Mouse (Mus musculus) retina, embryonic 14.5 days (tissue): ENCODE measurements around the gene Alyref.
A peak's percentile ranks its signal among the peaks of the same experiment; 100 is the strongest.
"Not testable (repeated sequence)": the region's sequence is repeated elsewhere in the genome, so short reads cannot be mapped to it uniquely, and the experiment has no call there.

Experiments used
- DNase-seq: peaks from one replicate; pipeline ENCODE4 v3.0.0-alpha.2; 2015; ENCODE audit warnings: low spot score

Alyref gene

DNA sequence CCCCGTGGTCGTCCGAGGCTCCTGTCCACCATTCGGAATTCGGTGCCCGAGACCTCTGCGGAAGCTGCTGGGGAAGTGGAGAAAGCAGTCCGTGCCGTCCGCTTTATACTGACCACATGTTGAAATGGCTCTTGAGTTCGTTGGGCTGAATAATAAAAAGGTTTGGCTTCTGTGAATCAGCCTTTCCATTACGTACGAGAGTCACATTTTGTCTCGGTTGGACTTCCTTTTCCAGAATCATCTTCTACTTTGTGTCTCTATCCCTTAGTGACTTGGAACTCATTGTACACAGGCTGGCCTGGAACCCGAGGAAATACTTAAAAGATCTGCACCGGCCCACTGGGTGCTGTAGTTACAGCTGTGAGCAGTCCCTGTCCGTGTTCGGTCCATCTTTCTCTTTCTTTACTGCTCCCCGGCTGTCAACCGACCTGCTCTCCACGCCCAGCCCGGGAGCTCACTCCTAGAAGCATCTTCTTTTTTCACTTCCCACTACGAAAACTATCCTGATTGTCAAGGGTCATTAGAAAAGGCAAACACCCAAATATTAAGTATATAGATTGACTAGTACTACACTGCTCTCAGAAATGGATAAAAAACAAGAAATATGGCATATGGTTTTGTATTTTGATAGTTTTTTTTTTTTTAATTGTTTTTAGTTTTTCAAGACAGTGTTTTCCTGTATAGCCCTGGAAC, 24.4 kb downstream of the Alyref start:
- DNase-seq = no peak

DNA sequence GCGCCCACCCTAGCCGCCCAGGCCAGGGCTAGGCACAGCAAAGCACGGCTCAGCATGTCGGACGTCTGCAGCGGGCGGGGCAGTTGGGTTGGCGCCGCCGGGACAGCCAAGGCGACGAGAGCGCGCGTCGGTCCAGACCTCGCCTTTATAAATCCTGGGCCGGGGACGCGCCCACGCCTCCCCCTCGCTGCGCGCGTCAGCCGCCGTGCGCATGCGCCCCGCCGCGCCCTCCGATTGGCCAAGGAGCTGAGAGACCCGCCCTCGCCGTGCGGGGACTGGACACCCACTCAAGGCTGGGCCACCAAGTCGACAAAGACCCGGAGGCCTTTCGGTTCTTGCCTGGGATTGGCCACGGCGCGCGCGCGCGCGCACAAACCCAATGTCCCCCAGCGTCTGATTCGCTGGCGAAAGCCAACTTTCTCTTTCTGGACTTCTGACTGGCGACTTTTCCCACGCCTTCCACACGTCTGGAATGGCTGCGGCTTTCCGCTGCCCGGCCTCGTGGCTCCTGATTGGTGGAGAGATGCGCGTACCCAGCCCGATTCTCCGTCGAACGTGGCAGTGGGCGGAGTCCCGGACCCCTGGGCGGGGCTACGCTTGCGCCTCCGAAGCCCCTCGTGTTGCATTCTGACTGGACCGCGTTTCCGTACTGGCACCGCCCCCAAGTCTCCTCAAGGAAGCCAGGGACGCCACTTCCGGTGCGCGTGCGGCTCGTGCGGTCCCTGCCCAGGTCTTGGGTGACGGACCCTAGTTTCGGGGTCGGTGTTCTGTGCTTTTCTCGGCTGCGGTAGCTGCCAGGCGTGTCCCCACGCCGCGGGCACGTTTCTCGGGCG, 25.2 kb downstream of the Alyref start, which contains the start of gene P4hb:
Gene P4hb, minus strand, starts transcription at position 502 of the 833 bp plus-strand sequence.
- peak; percentile 100 for DNase-seq

DNA sequence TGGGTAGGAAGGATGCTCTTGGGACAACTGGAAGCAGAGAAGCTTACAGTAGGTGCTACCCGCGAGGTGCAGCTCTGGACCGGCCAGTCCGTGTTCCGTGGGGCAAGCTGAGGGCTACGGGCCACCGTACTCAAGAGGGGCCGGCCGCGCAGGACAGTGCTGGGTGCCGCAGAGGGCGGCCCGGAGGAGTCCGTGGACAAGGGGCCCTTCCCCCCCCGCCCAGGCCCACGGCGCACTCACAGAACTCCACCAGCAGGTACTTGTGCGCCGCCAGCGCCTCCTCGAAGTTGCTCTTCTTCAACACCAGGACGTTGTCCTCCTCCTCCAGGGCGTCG, 25.8 kb downstream of the Alyref start:
- no peak for DNase-seq

DNA sequence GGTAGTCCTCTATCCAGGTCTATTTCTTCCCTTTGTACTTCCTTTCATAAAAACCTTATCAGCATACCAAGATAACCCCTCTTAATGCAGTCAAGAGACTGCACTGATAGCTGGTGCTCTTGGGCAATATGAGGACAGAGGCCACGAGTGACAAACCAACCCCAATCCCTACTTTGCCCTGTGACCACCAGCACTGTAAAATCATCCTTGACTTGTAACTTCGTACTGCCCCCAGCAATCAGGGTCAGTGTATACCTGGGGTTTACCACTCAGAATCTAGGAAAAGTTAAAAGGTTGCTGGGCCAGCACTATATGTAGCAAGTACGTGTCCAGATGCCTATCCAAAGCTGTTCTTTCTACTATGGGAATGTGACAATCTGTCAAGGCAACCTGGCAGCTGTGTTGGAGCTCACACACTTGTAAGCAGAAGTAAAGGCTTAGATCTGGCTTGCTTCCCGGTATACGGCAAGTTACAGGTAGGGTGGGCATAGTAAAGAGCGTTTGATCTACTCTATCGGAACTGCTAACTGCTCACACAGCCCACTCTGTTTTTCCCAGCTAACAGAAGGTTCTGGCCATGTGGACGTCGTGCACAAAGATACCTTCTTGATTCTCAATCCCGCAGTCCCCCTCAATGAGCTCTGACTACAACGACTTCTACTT, 26.3 kb downstream of the Alyref start:
- peak; percentile 13 for DNase-seq

DNA sequence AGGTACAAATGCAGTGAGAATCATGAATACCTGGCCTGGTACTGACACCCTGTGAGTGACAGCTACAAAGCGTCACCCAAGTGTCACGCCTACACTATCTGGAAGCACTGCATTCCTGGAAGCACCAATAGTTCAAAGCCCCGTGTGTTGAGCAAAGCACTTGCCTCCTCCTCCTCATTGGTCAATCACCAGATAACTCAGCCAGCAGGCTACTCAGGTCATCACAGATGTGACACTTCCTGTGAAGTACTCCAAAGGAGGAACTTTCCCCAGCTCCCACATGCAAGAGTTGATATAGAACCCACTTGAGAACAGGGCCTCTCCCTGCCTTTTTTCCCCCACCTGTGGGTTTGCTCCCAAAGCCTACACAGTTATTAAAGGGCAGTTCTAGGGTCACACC, 27.0 kb downstream of the Alyref start:
- DNase-seq = no peak

DNA sequence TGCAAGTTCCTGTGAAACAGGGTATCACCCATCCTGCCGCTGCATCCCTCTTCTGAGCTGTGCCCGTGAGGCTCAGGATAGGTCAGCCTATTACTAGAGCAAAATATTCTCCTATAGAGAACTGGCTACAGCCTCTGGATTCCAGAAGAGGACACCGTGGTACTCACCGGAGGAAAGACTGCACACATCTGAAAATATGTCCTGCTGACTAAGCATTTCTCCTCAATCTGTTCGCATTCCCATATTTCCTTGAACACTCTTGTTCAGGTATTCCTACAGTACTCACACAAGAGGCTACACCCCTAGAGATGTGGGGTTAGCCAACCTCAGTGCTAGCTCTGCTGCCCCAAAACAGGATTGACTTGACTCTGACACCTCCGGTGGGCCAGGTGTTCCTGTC, 29.8 kb downstream of the Alyref start:
- DNase-seq = no peak

DNA sequence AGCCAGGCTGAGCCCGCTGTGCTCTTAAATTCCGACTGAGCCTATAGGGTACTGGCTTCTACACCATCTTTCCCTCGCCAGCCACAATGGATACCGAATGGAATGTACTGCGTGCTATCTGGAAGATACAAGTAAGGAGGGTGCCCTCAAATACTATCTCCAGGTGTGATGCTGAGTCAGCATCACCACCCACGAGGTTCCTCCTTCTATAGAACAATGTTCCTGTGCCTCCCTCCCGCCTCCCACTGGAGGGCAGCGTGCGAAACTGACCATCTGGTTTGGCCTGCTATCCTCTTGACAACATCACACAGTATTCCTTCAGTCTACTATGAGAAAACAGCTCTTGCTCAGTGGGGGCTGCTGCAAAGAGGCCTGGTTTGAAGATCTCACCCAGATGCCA, 33.1 kb downstream of the Alyref start:
- no peak for DNase-seq

DNA sequence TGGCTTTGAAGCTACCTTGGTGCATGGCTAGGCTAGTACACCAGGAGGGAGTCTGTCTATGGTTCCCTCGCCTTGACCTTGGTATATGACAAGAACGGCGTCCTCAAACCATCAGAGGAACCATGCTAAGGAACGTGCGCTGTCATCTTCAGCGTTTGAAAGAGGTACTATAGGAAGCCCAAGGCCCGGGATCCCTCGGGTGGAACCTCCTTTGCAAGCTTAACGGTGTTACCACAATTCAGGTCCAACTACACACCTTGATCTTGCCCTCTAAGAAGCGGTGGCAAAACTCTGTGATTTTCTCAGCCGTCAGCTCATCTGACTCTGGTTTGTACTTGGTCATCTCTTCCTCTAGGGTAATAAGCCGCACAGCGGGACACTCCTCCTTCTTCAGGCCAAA, 35.2 kb downstream of the Alyref start:
- no peak for DNase-seq

DNA sequence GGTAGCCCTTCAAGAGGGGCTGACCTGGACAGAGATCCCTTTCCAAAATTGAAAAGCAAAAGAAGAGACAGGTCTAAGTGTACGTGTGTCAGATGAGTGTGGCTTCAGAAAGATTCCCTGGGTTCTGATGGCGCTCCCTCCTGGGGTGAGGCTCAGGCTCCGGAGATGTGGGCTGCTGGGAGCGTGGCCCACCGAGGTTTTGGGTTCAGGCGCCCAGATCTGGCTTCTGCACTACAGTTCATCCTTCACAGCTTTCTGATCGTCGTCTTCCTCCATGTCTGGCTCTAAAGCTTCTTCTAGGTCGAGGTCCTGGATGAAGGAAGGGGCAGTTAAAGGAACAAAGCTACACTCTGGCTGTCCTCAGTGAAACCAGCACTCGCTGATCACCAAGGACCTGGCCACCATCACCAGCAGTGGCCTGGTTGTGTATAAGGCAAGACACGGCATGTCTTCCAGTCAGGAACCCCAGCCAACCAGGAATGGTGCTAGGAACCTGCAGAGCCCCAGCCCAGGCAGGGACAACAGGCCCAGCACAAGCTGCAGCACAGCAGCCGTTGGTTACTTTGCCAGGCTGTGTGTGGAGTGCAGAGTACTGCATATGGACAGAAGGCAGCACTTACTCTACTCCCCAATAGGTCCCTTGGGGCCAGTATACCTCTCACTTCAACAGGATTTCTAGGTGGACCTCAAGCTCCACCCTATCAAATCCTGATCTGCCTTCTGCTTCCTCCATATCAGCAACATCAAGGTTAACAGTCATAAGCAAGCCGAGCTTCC, 37.0 kb downstream of the Alyref start:
- DNase-seq = no peak

DNA sequence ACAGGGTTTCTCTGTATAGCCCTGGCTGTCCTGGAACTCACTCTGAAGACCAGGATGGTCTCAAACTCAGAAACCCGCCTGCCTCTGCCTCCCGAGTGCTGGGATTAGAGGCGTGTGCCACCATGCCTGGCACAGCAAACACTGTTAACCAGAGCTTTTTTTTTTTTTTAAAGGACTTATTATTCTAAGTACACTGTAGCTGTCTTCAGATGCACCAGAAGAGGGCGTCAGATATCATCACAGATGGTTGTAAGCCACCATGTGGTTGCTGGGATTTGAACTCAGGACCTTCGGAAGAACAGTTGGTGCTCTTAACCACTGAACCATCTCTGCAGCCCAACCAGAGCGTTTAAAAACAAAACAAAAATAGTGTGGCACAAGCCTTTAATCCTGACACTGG, 39.3 kb downstream of the Alyref start:
- DNase-seq = not testable (repeated sequence)

DNA sequence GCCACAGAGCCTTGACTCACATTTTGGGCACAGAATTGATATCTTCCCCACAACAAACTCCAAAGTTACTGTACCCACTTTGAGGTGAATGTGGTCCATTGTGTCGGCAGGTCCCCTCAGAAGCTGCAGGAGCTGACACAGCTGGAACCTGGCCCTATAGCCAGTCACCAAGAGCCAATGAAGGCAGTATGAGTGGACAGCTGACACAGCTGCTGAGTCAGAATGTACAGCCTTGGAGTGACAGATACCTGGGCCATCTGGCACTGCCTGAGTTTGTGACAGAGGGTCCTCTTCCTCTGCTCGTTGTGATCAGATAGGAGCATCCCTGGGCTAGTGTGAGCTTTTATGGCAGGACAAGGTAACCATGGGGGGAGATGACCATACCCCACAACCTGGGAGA, 42.9 kb downstream of the Alyref start:
- no peak for DNase-seq

DNA sequence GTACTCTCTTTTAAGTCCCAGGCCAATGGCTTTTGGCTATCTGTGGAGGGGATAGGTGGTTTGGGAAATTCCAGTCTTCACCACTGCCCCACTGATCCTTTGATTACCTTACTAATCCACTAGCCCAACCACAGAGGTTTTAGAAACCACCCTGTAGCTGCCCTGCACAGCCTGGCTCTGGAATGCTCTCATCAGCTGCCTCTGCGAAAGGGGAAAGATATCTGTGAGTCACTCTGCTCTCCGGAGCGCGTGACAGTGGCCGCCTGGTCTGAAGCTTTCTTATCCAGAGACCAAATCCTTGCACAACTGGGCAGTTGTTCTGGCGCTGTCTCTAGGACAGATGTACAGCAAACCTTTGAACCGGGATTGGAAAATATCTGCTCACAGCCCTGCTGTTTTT, 43.3 kb downstream of the Alyref start:
- DNase-seq = no peak

DNA sequence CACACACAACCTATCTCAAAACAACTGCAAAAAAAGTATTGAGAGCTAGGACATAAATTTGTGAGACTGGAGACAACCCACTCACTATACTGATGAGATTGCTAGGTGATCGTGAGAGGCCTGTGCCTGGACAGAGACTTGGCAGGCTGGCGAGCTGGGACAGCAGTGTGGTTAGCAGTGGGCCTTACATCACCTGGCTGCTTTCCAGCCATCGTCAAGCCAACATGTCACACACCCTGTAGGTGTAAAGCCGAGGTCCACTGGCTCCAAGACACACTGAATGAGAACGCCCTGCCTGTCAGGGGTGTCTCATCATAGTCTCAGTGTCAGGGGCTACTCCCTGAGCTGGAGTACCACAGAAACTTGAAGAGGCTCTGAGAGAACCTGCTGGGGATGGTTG, 45.4 kb downstream of the Alyref start:
- DNase-seq = no peak

DNA sequence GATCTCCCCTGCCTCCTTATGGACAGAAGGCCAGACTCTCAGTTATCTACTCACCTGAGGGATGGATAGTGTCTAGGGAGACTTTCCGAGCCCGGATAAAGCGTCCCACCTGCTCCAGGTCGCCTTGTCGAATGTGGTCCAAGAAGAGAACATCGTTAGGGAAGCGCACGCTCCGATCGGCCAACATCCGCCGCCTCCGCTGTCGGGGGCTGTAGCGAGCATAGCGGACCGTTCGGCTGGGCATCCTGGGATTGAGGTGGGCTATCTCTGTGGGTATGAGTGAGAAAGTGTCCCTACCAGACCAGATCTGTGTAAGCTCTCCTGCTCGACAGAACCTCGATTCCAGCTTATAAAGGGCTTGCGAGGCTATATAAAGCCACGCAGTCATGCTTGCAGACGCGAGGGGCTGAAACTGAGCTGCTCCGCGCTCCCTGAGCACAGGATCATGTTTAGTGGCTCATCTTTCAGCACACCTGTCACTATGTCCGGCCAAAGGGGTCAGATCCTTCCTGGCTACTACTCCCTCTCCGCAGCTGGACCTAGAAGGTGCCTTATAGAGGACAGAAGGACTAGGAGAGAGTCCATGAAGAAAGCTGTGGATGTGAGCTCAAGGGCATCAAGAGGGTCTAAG, 47.2 kb downstream of the Alyref start, which contains the start of gene Ppp1r27:
Gene Ppp1r27, minus strand, starts transcription at position 323 of the 631 bp plus-strand sequence.
- DNase-seq = no peak

DNA sequence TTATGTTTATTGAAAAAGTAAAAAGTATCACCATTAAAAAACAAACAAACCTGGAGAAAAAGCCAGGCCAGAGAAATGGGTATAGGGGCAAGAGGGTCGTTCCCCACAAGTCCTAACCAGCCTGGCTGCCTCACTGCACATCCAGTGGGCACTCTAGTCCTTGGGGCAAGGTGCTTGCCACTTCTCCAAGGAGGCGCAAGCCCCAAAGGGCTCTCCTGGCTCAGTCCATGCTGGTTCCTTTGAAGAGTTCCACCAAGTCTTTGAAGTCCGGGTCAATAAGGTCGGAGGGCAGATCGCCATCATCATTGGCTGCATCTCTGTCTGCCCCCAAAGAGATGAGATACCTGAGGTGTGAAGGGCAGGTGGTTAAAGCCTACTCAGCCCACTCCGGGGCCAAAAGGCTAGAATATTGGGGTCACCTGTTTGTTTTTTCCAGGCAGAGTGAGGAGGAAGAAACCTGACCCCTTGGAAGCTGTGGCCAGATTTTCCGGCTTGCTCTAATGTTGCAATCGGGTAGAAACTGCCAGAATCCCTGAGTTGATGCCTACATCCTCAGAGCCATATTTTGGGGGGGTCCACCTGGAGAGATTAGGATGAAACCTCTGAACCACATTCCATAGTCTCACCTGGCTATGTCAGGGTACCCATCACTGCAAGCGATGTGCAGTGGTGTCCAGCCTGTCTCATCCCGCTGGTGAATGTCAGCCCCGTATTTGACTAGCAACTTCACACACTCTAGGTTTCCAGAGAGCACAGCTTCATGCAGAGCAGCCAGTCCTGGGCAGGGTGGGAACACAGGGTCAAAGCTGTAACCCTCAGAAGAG, 48.0 kb downstream of the Alyref start:
- DNase-seq = no peak

DNA sequence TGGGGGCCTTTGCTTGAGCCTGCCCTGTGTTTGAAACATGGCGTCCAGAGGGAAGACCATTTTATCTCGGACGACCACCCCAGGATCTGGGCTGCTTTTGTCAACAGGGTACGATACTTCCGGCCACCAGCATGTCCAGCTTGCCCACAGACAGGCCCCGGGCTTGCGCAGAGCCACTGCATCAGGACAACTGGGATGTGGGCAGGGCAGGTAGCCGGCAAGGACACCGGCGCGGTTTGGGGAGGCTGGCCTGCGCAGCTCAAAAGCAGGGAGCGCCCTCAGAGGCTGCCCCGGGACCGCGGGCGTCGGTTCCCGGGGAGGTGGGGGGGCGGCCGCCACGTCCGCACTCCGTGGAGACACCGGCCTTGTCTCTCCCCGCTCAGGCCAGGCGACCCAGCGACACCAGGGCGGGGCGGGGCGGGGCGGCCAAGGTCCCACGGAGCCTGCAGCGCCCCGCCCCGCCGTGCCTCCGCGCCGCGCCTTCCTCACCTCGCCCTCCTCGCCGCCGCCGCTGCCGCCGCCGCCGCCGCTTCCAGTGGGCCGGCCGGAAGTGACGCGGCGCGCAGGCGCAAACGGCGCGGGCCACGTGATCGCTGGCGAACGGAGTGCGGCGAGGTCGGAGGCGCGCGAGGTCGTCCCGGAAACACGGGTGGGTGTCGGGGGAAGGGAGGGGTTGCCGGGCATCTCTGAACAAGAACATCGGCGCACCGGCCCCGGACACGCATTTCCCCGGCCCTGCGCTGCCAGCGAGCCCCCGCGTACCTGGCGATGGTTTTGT, 48.8 kb downstream of the Alyref start, which contains the start of gene Mcrip1:
Gene Mcrip1, minus strand, starts transcription at position 560 of the 778 bp plus-strand sequence.
- DNase-seq = peak; percentile 93

DNA sequence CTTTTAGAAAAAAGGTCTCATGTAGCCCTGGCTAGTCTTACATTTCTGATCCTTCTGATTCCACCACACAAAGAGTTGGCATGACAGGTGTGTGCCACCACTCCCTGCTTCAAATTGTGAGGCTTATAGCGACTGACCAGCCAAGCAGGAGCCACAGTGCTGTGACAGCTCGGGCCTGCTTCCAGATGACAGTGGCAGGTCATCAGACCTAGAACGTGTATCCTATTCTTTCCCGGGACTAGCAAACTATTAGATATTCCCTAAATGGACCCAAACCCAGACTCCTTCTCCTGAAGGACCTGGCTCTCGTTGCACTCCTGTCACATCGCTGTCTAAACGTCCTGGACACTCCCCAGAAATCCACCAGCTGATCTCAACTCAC, 49.4 kb downstream of the Alyref start:
- no peak for DNase-seq

DNA sequence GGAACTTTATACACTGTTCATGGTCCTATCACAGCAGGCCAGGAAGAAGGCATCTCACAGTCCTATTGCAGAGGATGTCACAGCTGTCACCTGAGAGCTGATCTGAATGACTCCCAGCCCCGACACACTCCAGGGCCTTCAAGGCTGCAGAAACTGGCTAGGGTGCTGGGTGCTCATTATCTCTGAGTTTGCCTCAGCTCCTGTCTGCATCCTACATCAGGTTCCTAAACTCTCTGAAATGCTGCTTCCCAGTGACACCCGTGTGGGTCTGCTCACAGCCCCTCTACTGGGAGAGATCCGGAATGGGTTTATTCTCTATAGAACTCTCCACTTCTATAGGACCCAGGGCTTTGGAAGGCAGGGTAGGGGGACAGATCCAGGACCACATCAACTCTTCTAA, 50.0 kb downstream of the Alyref start:
- DNase-seq = no peak

DNA sequence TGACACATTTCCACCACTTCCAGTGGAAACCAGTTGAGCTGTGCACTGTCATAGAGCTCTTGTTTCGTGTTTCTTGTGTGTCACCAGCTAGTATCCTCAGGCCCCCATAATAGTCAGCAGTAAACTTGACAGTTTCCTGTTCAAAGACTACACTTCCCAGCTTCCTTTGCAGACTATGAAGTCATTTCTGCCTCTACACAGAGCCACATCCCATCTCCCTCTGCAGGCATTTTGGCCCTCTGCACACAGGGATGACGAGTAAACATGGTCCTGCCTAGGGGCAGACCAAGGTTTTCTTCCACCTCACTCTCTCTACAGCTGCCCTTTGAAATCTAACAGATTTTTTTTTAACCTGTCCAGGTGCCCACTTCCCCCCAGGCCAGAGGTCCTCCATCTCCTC, 50.7 kb downstream of the Alyref start:
- DNase-seq = no peak

DNA sequence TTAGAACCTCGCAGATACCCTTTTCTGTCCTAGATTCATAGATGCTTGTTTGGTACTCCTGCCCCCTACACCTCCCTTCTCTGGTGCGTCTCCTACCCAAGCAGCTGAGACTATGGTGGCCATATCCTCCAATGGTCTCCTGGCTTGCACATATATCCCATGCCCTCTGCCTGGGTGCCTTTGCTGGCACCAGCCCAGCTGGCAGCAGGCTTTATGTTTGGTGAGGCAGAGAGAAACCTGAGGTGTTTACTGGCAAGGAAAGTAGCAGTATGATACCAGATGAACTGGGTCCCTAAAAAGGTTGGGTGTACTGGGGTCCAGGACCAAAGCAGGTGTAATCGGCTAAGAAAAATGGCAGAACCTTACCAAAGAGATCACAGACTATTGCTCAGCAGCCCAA, 52.2 kb downstream of the Alyref start:
- DNase-seq = no peak
